Mouse (Mus musculus): Measurements from ENCODE around the gene Abat. TPM values are rescaled to one million over a fixed set of nuclear protein-coding genes. Genes with fewer than 3 reads are reported as not detected.

Gene Abat
- total RNA-seq, 2 experiments from 2014 or later: 41.8 TPM

- no peak for DNase-seq (ENCODE audit: low spot score in 2 of 2)
These were observed 155.2 kb downstream of the Abat start for GRCm38 (mm10) chr16:8668386-8668785.

DNA sequence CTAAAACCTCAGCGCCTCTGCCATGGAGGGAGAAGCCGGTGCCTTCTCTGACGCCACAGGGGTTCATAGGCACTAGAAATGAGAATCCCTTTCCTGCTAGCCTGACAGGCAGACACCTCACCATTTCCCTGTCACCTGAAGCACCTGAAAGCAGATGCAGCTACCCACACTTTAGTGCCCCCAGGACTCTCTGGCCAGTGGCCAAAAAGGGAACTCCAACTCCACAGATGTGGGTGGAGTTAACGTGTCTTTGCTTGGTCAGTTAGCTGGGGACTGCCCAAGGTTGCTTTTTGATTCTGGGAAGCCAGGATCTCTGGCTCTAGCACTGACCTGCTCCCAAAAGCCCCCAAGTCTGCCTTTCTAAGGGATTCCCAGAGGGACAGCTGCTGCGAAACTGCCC is 156.2 kb downstream of the Abat start:
- DNase-seq (ENCODE audit: low spot score in 2 of 2): no peak

DNA sequence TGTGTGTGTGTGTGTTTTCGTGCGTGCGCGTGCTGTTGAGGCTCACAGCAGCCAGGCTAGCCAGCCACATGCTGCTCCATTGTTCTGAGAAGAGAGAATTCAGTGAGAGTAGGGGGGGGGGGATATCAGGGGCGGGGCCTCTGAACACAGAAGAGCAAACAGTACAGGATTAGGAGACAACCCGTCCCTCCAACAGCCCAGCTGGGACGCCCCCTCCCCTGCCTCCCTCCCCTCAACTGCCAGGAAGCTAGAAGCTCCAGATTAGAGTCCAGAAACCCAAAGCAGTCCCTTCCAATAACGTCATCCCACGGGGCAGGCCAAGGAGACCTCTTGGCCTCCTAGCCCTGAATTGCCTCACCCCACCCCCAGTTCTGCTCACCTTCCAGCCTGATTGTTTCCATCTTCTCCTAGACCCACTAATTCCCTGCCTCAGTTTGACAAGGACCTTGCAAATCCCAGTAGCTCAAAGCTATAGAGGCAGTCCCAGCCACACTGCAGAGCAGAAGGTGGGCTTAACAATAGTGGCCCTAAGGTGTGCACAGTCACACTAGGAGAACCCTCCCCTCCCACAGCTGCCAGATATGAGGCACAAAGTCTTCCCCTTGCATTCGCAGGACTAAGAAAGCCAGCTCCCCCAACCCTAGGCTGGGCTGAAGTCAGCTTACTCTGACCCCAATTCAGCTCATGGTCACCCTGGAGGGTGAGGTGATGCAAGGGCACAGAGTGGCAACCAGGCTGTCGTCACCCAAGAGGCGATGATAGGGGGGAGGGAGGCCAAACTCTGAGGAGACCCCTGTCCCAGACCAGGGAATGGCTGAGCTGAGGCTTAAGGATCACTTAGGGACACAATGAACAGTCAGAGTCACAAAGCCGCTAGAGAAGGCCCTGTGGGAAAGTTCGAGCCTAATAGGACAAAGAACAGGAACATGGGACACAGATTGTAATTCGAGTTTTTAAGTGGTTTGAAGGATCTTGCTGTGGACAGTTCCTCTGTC is 157.1 kb downstream of the Abat start:
- no peak for DNase-seq (ENCODE audit: low spot score in 2 of 2)

Small RNA genes lying within 50 kb of the gene (microRNA-seq; reads per million reads assigned to microRNA genes)
- gene Gm22137: not detected

Other genes starting within 250 kb of the Abat start
- under 1 TPM in 1 of 2 experiments, not detected in 1; 0.23 TPM for gene Tmem114, start 88.3 kb upstream of the Abat start, total RNA-seq (2021)
- 10 to 100 TPM; 28.6 to 31.2 TPM for gene Mettl22, start 42.6 kb upstream of the Abat start, total RNA-seq (2021)
- gene Pmm2, start 124.2 kb downstream of the Abat start, total RNA-seq (2021): 10 to 100 TPM; 78.2 to 82.1 TPM
- gene Tmem186, start 124.3 kb downstream of the Abat start, total RNA-seq (2021): 10 to 100 TPM; 18.2 to 20.8 TPM
- 10 to 100 TPM; 78.2 to 81.1 TPM for gene Carhsp1, start 158.7 kb downstream of the Abat start, total RNA-seq (2021)
- gene Gm5767, start 167.3 kb downstream of the Abat start, total RNA-seq (2021): not detected

All from adrenal gland, postnatal 4 days (tissue).